Mouse (Mus musculus): Measurements from ENCODE around the gene Tspear.
"Not testable (repeated sequence)": the region's sequence is repeated elsewhere in the genome, so short reads cannot be mapped to it uniquely, and the experiment has no call there.

Gene Tspear

DNA sequence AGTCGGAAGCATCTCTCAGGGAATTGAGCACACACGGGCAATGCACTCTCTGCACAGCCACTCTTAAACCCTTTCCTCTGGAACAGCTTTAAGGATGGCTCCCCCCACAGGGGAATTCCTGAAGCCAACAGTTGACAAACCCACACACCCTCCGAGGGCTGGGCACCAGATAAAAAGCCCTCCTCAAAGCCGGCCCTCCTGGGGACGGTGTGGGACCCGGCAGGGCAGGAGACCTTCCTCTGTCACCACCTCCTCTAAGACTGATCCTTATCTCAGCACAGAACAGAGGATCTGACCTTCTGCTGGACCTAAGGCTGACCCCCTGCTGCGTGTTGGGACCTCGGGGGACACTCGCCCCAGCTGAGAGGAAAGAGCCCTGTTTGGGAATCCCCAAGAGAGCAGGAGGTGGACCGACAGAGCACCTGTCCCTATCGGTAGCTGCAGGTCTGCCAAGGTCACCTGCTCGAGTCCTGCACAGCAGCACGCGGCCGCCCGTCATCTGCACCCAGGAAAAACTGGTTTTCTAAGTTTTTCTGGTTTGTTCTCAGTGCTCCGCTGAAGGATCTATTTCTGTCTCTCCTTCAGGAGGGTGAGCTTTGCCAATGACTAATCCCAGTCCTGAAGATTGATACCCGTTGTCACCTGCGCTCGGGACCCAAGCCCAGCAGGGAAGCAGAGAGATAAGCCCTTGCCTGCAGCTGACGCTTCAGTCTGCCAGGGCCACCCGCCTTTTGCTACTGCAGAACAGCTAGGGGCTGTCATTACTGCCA, at the start of gene Tspear:
Gene Tspear (plus strand): TSS at position 675 of the 770 bp plus-strand sequence.
- DNase-seq, result no peak

DNA sequence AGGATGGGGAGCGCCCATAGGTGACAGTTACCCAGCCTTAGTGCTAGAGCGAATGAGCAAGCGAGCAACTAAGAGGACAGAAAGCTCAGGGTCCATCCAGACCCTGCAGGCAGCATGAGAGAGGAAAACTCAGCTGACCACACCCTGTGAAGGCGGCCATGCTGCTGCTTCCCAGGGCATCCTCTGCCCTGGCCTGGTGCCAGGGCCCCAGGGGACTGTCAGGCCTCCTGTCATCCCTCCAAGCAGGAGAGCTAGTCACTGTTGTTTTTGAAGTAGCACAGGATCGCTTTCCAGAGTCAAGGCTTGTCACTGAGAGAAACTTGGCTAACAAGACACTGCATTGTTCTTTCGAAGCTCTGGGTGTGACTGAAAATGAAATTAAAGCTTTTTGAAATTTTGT, 47.4 kb upstream of the Tspear start:
- DNase-seq, result no peak

DNA sequence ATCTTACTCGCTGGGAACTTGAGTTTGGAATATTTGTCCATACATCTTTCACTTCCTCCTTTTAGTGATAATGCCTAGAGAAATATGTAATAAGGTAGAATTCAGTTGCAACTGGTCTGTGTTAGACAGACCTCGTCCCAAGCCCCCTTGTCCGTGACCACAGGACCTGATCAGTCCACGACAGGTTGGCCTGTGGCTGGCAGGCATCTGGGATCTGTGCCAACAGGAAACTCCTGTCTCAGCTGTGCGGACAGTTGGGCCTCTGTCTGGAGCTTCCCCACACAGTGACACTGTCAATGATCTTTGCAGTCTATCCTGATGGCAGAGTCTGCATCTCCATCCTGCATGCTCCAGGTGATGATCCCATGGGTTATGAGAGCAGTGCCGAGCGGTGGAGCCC, 43.2 kb upstream of the Tspear start:
- DNase-seq, result no peak

GRCm38 (mm10) chr10:77645571-77645970, 40.8 kb upstream of the Tspear start:
- DNase-seq, result no peak

- no peak for DNase-seq
Measured at GRCm38 (mm10) chr10:77647461-77647860, 38.9 kb upstream of the Tspear start.

GRCm38 (mm10) chr10:77647901-77648300, 38.5 kb upstream of the Tspear start:
- DNase-seq, result no peak

DNA sequence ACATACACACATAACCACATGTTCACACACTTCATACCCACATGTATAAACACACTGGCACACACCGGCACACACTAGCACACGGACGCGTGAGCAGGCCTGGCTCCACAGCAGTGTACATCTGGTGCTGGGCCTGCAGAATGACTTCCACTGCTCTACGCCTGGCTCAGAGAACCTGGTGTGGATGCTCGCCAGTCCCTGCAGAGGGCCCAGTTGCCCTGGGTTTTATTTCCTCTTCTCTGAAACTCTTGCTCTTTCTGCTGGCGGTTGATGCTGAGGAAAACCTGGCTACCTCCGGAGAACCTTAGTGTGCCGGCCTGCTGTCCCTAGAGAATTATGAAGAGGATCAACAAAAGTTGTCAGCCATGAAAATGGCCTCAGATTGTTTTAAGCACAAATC, 34.3 kb upstream of the Tspear start:
- no peak for DNase-seq

GRCm38 (mm10) chr10:77658286-77658994, 27.9 kb upstream of the Tspear start:
- DNase-seq, result no peak

DNA sequence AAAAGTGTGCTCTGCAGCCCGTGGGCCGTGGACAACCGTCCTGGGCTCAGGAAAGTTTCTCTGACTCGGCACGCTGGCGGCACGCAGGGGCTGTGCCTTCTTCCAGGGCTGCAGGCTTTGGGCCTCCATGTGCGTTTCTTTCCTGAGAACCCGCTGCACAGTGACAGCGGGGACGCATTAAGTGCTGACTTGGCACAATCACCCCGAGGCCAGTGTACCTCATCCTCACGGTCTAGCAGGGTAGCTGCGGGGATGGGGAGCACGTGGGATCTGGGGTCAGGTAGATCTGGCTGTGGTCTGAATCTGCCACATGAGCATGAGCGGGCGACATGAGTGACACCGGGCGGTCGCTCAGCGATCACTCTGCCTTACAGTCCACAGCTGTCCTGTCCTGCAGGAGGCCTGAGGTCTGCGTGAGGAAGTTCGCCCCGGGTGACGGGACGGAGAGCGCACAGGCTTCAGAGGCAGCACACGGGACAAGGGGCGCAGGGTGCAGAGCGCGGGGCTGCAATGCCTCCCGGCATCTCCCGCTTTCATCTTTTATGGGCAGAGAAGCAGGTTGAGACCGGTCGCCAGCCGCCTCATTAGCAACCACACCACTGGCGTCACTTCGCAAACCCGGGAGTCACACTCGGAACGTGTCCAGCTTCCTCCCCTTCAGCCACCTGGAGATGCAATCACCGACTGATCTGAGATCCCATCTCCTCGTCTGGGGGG, 22.3 kb upstream of the Tspear start:
- no peak for DNase-seq

DNA sequence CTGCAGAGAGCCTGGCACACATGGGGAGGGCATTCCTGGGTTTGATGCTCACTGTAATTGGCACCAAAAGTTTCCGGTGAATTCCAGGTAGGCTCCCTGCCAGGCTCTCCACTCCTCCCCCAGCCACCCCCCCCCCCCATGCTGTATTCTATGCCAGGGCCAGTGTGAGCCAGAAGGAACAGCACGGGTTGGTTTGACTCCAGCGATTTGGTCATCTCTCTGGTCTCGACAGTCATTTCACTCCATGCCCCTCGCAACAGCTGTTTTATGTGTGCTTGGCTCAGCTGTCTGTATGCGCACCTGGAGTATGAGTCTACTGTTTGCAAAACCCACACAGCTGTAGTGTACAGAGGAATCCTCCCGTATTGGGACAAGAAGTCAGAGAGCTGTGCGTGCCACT, 20.0 kb upstream of the Tspear start:
- DNase-seq, result no peak

GRCm38 (mm10) chr10:77667402-77667801, 19.0 kb upstream of the Tspear start:
- no peak for DNase-seq

DNA sequence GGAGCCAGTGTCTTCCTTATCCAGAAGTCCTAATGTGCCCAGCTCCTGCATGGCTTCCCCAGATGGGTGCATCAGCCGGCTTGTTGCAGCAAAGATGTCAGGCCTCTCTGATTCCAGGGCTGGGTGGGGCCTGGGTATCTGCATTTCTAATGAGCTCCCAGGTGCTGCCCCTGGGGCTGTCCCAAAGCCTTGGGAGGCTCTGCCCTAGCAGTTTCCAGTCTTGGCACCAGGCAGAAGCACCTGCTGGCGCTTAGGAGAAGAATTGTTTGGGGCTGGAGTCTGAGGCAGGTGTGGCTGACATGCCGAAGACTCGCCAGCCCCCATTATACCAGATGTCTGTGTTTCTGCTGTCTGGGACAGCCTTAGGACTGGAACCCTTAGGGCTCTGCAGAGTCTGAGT, 15.7 kb upstream of the Tspear start:
- no peak for DNase-seq

- no peak for DNase-seq
Measured at GRCm38 (mm10) chr10:77671519-77671918, 14.8 kb upstream of the Tspear start.

DNA sequence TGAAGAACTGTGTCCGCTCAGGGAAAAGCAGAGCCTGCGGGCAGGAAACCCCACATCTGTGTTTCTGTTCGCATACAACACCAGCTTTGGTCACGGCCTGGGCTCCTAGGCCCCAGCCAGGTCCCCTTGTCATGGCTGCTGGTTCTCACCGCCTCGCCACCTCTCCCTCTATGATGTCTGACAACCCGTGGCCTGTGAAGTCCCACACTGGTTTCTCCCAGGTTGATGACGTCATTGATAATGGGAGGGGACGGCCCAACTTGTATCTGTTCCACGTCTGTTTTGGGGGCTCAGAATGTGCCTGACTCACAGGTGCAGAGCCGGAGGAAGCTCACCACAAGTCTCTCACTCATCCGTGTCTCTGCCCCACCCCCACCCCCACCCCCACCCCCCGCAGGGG, 12.6 kb upstream of the Tspear start:
- no peak for DNase-seq

DNA sequence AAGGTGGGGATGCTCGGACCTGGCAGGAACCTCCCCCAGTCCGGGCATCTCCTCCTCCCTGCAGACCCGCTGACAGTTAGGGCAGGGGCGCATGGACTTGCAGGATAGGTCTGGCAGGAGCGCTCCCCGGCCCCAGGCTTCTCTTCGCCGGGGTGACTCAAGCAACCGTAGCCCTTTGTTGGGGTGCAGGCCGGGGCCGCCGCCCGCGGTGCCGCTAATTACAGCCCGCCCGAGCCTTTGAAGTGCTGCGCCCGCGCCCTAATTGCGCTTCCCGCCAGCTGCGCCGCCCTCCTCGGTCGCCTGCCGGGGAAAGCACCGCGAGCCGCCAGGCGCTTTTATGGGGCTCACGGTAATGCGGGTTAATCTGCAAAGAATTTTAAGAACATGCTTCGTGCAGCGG, 8.8 kb upstream of the Tspear start:
- no peak for DNase-seq

GRCm38 (mm10) chr10:77682994-77683393, 3.4 kb upstream of the Tspear start:
- DNase-seq, result no peak

- DNase-seq, result no peak
Measured at GRCm38 (mm10) chr10:77684181-77684580, 2.2 kb upstream of the Tspear start.

- DNase-seq, result no peak
Measured at GRCm38 (mm10) chr10:77687021-77687420, 652 bp downstream of the Tspear start.

- DNase-seq, result not testable (repeated sequence)
Measured at GRCm38 (mm10) chr10:77690356-77690807, 4.0 kb downstream of the Tspear start, which contains the start of gene Gm19402. Gm19402 (minus strand) TSS chr10:77690757.

GRCm38 (mm10) chr10:77697133-77697532, 10.8 kb downstream of the Tspear start, which contains the start of gene Gm9508:
Gm9508 (minus strand) TSS chr10:77697233.
- DNase-seq, result no peak

GRCm38 (mm10) chr10:77706326-77706725, 20.0 kb downstream of the Tspear start, which contains the start of gene Gm10272:
Gm10272 (plus strand) TSS chr10:77706626.
- DNase-seq, result no peak

- DNase-seq, result no peak
Measured at GRCm38 (mm10) chr10:77709831-77710230, 23.5 kb downstream of the Tspear start.

DNA sequence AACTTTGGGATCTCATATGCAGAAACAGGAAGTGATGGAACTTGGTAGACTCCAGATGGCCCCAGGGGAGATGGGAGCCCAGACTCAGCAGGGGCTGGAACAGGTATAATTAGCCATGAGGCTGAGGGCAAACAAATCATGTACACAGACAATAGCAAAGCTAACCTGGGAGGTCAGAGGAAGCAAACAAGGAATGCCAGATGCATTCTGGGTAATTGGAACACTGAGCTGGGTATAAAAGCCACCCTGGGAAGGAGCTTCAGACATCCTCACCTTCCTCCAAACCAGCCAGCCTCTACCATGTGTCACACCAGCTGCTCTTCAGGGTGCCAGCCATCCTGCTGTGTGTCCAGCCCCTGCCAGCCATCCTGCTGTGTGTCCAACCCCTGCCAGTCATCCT, 24.8 kb downstream of the Tspear start, which contains the start of gene Gm10024:
Gene Gm10024 (plus strand): TSS at position 301 of the 400 bp plus-strand sequence.
- not testable (repeated sequence) for DNase-seq
